Mouse (Mus musculus): Measurements from ENCODE around the gene Gmip.

Gmip gene

DNA sequence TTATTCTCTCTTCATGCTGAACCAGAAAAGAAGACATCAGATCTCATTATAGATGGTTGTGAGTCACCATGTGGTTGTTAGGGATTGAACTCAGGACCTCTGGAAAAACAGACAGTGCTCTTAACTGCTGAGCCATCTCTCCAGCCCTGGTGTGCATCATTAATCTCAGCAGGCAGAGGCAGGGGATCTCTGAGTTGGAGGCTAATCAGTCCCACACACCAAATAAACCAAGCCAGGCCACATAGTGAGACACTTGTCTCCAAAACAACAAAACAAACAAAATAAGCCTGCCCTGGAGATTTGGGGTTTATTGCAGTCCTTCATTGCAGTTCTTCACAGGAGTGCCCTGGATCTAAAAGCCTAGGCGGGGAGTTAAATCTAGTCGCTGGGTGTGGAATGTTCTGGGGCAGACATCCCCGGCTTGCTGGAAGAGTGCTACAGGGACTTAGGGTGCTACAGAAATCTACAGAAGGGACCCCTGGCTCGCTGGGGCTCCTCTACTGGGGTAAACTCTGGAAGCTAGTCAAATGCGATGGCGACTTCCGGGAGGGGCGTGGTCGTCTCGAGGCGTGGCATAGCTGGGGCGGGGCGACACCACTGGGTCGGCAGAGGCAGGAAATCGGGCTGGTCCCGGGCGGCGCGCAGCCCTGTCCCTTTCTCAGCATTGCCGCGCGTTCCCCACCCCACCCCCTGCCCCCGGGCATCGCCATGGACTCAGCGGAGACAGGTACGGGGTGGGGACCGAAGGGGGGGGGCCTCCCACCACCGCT is at the start of gene Gmip:
Gmip (plus strand) TSS at position 586 of the 770 bp plus-strand sequence.
- DNase-seq: peak; percentile 70 to 77

DNA sequence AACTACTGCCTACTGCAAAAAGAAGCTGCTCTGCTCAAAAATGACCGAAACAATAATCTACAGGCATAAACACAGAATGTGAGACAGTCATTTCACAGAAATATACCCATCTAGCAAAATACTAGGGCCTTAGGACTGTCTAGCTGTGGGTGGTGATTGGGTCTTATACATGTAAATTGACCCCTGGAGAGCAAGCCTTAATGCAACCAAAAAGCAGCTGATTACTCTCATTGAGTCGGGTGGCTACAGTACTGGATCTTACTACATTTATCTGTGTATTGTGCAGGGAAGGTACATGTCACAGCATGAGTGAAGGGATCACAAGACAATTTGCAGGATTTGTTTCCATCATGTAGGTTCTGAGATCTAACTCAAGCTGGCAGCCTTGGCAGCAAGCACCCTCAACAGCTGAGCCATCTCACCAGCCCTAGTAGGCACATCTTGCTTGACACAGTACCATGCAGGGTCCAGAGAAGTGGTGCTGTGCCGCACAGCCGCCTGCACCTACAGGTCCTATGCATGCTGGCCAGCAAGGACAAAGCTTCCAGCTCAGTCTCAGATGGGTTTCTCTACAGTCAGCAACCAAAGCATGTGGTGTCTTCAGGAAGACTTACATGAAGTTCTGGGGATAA is 46.5 kb upstream of the Gmip start:
- peak; percentile 49 to 56 for DNase-seq

- no peak for DNase-seq
Observed at GRCm38 (mm10) chr8:69771221-69771620, 37.3 kb upstream of the Gmip start.

- DNase-seq: no peak
Observed at GRCm38 (mm10) chr8:69772106-69772505, 36.4 kb upstream of the Gmip start.

GRCm38 (mm10) chr8:69774503-69775148 is 33.9 kb upstream of the Gmip start, which contains the start of gene Gm20422:
Gm20422 (minus strand) TSS chr8:69774886.
- DNase-seq: peak; percentile 90 to 93

GRCm38 (mm10) chr8:69775149-69775534 is 33.3 kb upstream of the Gmip start:
- no peak for DNase-seq

- DNase-seq: no peak
Observed at GRCm38 (mm10) chr8:69777111-69777510, 31.4 kb upstream of the Gmip start.

GRCm38 (mm10) chr8:69789105-69789504 is 19.4 kb upstream of the Gmip start:
- DNase-seq: no peak

DNA sequence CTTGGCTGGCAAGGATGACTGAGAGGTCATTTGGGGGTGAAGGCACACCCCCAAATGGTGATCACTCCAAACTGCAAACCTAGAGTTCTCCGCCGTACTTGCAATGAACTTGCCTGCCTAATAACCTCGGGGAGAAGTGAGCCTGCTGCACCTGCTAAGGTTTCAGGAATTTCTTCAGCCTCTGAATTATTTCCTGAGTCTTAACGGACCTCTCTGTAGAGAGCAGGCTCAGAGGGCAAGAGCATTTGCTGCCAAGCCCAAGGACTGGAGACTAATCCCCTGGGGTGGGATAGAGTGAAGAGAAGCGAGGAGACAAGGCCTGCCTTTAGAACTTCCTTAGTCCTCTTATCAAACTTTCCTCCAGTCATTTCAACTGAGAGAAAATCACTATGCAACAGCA is 18.7 kb upstream of the Gmip start:
- no peak for DNase-seq

GRCm38 (mm10) chr8:69790364-69790763 is 18.1 kb upstream of the Gmip start:
- no peak for DNase-seq

- peak; percentile 95 to 96 for DNase-seq
Observed at GRCm38 (mm10) chr8:69790773-69791367, 17.6 kb upstream of the Gmip start, which contains the start of the genes Atp13a1 and Zfp866. Atp13a1 (plus strand) TSS chr8:69791163. Zfp866 (minus strand) TSS chr8:69791178.

DNA sequence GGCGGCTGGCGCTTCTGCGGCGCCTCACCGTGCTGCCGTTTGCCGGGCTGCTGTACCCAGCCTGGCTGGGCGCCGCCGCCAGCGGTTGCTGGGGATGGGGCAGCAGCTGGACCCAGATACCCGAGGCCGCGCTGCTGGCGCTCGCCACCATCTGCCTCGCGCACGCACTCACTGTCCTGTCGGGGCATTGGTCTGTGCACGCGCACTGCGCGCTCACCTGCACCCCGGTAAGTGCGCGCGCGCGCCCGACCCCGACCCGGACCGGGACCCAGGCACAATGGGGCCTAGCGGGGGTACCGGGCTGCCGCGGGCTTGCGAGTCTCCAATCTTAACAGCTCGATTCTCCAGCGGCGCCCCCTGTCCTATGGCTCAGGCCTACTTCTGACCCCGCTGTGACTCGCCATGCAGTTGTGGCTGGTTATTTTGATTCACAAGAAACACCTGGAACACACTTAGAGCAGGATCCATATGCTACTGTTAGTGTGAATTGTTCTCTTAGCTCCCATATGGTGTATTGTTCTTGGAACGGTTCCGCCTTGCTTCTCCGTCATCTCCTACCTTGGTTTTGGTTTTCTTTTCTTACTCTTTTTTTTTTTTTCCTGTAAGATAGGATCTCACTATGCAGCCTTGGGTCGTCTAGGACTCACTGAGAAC is 16.9 kb upstream of the Gmip start:
- peak; percentile 63 to 72 for DNase-seq

GRCm38 (mm10) chr8:69793666-69794065 is 14.8 kb upstream of the Gmip start:
- no peak for DNase-seq

DNA sequence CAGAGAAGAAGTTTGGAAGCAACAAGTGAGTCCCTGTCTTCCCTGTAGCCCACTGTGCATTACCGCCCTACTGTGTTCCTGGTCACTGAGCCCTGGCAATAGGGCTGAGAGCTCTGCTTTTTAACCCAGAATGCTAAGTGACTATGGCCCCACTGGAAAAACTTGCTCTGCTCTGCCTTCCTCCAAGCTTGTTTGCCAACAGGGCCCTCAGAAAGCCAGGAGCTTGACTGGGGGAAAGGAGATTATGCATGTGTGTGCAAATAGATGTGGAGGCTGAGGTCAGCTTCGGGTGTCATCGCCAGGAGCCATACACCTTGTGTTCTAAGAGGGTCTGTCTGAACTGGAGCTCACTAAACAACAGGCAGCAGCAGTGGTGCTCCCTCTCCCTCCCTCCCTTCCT is 14.4 kb upstream of the Gmip start:
- no peak for DNase-seq

GRCm38 (mm10) chr8:69794901-69795300 is 13.6 kb upstream of the Gmip start:
- DNase-seq: no peak

- no peak for DNase-seq
Observed at GRCm38 (mm10) chr8:69796721-69797345, 11.6 kb upstream of the Gmip start.

DNA sequence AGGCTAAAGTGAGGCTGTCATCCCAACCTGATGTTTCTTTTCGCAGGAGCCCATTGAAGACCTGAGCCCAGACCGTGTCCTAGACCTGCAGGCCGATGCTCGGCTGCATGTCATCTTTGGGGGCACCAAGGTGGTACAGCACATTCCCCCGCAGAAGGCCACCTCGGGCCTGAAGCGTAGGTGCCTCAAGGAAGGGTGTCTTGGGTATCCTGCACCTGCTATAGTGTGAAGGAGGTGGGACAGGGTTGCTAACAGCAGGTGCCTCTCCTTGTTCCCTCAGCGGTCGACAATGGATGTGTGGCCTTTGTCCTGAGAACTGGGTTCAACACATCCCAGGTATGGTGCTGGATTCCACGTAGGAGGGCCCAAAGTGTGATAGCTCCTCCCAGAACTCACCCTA is 10.8 kb upstream of the Gmip start:
- DNase-seq: no peak

DNA sequence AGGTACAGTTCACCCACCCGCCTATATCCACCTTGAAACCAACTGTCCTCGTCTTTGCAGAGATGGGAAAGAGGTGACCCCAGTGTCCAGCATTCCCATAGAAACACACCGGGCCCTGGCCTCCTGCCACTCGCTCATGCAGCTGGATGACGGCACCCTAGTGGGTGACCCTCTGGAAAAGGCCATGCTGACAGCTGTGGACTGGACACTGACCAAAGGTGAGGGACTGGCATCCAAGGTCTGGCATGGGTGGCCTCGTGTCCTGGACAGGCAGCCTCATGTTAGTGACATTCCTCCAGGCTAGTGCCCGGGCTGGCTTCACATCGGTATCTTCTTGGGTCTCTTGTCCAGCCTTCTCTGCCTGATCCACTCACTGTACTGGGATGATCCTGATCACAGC is 9.2 kb upstream of the Gmip start:
- DNase-seq: no peak

DNA sequence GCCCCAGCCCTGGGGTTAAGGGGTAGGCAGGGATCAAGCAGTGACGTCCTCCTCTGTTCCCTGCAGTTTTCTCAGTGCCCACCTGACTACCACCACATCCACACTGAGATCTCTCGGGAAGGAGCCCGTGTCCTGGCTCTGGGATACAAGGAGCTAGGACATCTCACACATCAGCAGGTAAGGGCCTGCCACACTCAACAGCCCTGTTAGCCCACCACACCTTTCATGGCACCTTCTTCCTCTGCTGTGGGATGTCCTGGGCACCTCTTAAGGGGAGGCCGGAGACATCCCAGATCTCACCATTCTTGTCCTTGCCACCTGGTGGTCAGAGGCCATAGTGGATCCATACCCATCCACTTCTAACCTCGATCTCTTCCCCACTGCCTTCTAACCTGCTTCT is 8.5 kb upstream of the Gmip start:
- DNase-seq: no peak

- no peak for DNase-seq
Observed at GRCm38 (mm10) chr8:69801796-69802195, 6.7 kb upstream of the Gmip start.

GRCm38 (mm10) chr8:69802216-69802615 is 6.3 kb upstream of the Gmip start:
- no peak for DNase-seq

- DNase-seq: no peak
Observed at GRCm38 (mm10) chr8:69803366-69803765, 5.1 kb upstream of the Gmip start.
